Mouse (Mus musculus) monocyte, adult 2 months (primary cell): ENCODE results near the gene Canx.
A peak's percentile ranks its signal among the peaks of the same experiment; 100 is the strongest.

Experiments used
- DNase-seq, 2 experiments: peaks; one replicate each; pipeline ENCODE4 v3.0.0; 2022; ENCODE audit warnings: low spot score in 2 of 2, low read depth in 1 of 2

The Canx gene

DNA sequence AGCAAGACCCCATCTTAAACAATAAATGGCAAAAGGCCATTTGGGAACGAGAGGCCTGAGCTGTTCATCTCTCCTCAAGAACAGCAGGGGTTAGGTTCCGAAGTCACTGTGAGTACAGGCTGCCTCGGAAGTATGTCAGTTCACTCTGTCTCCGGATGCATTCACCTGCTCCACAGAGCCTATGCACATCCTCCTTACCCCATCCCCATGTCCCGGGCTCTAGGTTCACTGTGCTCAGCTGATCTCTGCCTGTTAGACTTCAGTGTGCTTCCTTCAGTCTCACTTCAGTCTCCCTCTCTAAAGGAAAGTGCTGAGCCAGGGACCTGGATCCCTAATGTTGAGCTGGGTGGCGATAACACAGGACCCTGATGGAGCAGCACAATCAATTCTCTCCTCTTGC, 47.8 kb downstream of the Canx start:
- no peak for DNase-seq

DNA sequence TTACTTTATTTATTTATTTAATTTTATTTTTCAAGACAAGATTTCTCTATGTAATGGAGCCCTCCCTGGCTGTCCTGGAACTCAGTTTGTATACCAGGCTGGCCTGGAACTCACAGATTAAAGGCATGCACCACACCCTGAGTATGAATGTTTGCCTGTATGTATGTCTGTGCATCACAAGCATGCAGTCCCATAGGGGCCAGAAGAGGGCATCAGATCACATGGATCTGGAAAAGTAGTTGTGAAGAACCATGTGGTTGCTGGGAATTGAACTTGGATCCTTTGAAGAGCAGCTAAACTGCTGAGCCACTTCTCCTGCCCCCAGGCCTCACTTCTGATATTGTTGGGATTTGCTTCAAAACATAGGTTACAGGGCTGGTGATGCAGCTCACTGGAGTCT, 48.4 kb downstream of the Canx start:
- no peak for DNase-seq

DNA sequence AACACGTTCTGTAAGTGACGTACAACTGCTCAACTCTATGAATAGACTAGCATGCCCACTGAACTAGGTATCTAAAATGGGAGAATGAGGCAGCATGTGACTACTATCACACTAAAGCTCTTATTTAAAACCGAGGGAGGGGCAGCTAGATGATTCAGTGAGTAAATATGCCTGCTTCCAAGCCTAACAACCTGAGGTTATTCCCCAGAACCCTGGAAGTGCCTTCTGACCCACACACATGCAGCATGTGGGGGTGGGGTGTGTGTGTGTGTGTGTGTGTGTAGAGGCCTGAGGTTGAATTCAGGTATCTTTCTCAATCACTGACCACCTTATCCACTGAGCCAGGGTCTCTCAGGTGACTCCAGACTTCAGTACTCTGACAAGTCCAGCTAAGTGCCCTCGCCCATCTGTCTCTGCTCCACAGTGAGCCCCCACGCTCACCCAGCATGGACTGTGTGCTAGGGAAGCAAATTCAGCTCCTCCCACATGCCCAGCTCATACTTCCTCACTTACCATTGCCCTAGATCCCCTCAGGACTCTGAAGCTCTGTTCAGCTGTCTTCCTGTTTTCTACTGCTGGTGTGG, 49.8 kb downstream of the Canx start:
- peak in 1 of 2 experiments; percentile 30 for DNase-seq

DNA sequence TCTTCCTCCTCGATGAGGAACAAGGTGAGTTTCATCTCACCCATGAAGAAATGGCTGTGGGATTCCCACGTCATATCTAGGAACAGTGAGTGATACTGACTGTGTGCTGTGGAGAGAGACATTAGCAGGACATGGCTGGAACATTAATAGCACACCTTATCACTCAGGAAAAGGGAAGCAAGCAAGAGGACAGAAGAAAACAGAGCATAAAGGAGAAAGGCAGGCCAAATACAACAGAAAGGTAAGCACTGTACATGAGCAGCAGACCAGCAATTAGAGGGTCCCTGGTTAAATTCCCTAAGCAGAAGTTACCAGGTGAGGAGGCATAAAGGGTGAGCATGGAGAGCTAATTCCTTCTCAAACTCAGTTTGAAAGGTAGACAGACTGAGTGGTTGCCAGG, 50.4 kb downstream of the Canx start:
- DNase-seq, result no peak

DNA sequence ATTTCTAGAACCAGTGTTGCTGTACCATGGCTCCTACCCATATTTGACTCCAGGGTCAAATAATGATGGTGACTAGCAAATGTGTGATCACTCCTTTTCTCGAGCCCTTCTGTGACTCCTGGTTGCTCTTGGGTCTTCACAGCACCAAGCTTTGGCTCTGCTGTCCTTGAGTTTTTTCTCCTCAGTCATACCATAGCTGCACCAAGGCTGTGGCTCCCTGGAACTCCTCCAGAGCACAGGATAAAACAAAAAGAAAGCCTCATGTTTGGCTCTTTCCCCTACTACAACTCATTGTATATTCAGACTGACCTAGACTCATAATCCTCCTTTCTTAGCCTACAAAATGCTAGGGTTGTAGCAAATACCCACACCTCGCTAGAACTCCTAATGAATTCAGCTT, 52.7 kb downstream of the Canx start:
- no peak for DNase-seq

DNA sequence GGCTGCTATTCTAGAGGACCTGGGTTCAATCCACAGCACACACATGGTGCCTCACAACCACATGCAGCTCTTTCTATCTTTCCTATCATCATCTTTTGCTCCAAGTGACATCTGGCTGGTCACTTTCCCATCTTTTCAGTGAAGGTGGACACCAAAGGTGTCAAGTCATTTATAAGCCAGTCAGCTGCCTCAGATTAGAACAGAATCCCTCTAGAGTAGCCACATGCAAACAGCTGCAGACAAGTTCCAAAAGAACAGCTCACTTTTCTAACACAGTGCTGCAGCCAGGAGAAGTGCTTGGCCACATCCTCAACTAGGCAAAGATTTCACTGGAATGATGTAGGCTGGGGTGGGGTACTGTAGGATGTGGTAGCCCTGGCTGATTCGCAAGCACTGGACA, 55.6 kb downstream of the Canx start:
- no peak for DNase-seq

DNA sequence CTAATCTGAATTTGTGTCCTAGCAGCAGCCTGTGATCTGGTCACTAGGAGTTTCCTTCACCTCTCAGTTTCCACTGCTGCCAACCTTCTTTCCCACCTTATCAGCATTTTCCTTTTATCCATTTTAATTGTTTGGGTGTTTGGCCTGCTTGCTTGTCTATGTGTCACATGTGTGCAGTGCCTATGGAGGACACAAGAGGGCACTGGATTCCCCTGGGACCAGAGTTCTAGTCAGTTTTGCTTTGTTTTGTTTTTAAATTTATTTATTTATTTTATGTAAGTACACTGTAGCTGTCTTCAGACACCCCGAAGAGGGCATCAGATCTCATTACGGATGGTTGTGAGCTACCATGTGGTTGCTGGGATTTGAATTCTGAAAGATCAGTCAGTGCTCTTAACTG, 56.3 kb downstream of the Canx start:
- DNase-seq, result no peak

DNA sequence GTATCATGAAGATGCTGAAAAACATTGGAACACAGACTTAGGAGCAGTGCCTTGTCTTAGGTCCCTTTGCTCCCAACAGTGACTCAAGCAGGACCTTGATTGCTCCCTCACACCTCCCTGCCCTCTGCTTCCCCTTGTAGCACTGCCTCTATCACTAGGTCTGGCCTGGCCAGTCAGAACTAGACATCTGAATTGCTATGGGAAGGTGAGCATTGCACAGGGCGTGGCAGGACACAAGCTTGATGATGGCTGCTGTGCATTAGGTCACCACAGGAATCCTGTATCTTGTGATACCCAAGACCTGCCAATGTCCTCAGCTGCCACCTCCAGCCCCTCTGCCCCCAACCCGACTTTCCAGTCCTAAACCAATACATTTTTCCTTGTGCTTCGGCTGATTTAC, 58.5 kb downstream of the Canx start:
- DNase-seq, result no peak

DNA sequence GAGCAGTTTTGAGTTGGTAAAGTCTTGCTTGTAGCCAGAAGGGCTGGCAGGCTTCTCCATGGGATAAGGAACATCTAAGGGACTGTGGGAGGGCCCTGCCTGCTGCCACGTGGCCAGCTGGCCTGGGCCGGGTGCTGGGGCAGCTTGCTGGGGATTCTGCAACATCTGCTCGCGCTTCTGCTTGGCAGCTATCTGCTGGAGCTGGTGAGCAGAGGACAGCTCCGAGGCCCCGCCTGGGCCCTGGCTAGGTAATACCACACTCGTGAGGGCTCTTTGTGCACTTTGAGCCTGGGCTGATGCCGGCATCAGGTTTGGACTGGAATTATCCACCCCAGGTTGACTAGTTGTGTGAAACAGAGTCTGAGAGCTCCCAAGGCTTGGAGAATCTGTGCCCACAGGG, 59.5 kb downstream of the Canx start:
- DNase-seq, result no peak

DNA sequence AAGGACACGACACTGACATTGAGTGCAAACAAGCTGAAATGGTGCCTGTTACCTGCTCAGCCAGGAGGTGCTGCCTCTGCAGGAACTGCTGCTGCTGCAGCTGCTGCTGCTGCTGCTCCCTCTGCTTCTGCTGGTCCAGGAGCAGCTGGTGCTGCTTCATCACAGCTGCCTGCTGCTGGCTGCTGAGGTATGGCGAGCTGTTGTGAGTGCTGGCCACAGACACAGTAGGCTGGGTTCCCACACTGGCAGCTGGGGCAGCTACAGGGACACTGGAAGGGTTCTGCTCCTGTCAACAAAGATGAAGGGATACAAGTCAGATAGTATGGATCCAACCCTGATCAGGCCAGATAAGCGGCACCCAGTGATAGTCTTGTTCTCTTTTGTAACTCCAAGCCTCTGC, 62.3 kb downstream of the Canx start:
- DNase-seq, result no peak

DNA sequence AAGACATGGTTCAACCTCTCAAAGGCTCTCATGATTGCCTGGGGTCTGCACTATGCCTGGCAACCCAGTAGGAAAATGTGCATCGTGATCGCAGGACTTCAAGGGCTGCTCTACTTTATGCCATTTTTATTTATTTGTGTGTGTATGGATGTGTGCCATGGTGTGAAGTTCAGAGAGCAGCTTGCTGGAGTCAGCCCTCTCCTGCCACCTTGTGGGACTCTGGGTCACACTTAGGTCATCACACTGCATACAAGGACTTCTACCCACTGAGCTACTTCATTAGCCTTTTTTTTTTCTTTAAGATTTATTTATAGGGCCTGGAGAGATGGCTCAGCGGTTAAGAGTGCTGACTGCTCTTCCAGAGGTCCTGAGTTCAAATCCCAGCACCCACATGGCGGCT, 63.5 kb downstream of the Canx start:
- no peak for DNase-seq

DNA sequence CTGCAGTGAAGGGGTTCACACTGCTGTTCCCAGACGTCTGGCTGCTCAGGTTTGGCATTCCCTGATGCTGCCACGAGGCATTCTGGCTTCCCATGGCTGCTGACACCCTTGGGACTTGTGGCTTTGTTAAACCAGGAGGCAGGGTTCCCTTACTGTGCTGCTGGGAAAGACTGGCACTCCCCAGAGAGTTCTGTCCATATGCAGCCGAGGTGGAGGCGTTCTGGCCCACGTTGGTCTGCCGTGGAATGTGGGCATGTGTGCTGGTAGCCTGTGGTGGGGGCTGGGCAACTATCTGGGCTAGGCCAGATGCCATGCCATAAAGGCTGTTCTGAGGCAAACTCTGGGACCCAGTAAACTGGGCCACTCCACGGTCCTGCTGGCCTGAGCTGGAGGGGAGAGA, 67.2 kb downstream of the Canx start:
- no peak for DNase-seq

DNA sequence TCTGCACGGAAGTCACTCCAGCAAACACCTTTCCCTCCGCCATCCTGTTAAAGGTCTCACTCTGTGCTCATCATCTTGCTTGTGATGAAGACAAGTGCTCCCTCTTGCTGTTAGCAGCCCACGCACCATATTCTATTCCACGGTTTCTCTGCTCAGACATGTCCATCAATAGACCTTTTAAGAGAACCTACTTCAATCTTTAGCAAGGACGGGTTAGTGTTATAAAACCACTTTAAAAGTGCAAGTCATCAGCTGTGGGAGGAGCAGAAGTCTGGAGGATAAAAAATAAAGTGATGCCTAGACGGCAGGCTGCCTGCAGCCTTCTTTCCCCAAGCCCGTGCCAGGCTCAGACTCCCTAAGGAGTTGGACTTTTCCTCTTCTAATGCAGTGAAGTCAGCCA, 68.9 kb downstream of the Canx start:
- DNase-seq, result no peak

DNA sequence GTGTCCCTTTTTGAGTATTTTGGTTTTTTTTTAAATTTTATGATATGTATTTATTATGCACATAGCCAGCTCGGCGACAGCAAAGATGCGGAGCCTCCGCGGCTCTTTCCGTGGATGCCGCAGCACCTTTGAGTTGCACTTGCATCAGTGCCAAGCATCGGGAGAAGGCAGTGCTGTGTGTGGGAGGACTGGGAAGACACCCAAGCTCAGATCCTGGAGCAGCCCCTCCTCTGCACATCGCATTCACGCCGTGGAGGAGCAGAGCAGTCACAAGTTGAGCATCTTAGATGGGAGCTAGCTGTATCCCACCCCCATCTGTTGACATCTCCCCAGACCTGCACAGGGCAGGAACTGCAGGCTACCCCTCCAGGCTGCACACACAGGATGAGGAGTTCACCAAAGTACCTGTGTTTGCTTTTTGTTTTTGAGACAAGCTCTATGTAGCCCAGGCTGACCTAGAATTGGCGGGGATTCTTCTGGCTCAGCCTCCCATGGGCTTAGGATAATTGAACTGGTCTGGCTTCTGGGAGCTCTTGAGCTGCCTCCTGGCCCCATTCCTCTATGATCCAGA, 71.4 kb downstream of the Canx start:
- no peak for DNase-seq

DNA sequence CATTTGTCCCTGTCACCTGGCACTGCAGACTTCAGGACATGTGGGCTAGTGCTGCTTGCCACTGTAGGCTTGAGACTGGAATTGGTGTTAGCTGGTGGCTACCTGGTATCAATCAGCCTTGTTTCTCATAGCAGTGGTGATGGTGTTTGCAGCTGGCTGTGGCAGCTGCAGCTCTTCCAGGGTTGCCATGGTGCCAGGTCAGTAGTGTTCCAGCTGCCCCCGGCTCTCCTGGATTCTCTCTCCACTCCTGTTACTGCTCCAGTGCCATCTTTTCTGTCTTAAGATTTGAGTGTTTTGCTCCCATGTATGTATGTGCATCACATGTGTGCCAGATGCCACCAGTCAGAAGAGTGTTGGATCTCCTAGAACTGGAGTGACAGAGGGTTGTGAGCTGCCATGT, 72.1 kb downstream of the Canx start:
- DNase-seq, result no peak

DNA sequence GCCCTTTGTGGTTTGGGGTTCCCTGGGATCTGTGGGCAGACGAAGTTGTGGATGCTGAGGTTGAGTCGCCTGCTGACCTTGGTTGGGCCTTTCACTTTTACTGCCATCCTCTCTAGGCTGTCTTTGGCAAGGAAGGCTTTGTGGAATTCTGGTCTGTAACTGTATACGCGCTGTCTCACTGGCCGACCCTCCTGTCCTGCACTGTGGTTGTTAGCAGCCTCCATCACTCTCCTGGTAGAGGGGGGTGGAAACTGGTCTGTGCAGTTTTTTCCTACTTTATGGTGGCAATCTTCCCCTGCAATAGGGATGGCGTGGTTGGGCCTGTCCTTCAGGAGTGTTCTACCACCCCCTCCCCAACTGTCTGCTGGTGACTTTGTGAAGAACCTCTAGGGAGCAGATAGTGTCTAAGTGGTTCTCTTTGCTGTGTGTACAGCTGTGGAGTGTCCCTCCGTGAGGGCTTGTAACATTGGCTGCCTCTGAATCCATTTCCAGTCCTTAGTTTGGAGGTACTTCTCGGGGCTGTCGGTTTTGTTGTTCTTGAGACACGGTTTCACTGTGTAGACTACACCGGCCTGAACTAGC, 72.7 kb downstream of the Canx start:
- no peak for DNase-seq

DNA sequence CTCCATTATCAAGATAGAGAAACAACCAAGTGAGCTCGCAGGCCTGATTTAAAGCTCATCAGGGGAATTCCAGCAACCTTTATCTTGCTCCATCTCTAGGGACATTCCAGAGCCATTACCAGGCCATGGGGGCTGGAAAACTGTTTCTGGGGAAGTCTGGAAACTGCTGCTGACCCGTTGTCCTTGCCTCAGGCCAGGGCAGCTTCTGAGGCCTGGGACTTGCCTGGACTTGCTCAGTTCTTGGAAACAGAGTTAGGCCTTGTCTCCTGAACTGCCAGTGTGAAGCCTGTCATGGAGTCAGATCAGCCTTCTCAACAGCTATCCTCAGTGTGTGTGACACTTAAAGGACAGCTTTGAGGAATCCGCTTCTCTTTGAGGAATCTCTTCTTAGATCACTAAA, 73.3 kb downstream of the Canx start:
- no peak for DNase-seq

DNA sequence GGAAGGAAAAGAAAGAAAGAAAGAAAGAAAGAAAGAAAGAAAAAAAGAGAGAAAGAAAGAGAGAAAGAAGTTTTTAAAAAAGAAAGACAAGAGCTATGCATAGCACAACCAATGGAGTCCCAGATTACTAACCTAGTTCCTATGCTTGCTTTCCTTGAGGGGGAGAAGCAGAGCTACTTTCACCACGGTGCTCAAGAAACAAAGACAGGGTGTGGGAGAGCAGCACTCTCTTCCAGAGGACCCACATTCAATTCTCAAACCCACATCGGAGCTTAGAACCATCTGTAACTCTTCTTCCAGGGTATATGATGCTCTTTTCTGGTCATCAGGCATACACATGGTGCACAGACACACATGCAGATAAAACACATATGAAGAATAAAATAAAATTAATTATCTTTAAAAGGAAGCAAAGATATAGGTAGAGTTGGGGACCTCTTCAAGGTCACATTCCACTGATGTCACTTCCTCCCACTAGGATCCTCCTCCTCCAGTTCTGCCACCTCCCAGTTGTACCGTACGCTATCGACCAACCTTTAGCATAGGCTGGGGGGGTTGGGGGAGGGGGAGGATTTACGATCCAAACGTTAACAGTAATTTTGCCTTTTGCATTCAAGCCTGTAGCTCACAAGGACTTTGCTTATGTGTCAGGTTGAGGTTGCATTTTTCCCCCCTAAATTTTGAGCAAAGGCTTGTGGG, 76.9 kb downstream of the Canx start:
- DNase-seq, result no peak

DNA sequence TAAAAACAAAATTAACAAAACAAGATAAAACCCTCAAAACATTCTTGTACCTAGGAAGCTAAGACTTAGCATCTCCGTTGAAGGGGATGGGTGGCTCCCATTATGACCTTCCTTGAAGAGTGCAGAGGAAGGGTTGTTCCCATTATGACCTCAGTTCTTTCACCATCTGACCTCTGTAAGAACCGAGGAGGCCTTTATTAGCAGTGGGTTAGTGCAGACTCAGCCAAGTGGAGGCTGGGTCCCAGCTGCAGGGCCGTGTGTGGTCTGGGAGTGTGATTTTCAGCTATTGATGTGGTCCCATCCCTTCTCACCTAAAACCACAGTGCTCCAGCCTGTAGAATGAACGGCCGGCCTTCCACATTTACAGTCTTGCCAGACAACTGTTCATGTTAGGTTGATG, 80.2 kb downstream of the Canx start:
- peak in 1 of 2 experiments; percentile 21 for DNase-seq
